Comparison of ENCODE assay signal across 9 mouse cellular contexts in genomic region chr4:149711955-149712354, GRCm38 (mm10). TPM values are rescaled to one million over a fixed set of nuclear protein-coding genes. Genes with fewer than 3 reads are reported as not detected.
DNase-seq lines count a peak whose midpoint lies in the region; ATAC-seq and TF ChIP-seq lines count a peak whose summit lies in the region.
"Had no signal": no experiment of that assay in that cellular context is flagged by ENCODE, and none has a peak within 500 bp of the region (broad histone marks: within the 10 kb centered on the region; RNA-seq: fewer than 3 reads in every experiment).

No protein-coding gene starts in this region.

- ATAC-seq in forebrain, embryonic 12.5 days (ENCODE audit: low FRiP score), result no peak
- 0 out of 2 replicates have a peak, but pooled peaks have one; percentile 8 for ATAC-seq in heart, embryonic 15.5 days (replicated peaks; ENCODE audit: insufficient number of reproducible peaks, insufficient read depth, low FRiP score, low read depth)
- ATAC-seq in liver, postnatal 0 days, result peak; percentile 57

- 22% methylated on average over 7 of the region's 7 CpGs for WGBS in forebrain, embryonic 10.5 days
- WGBS in forebrain, embryonic 12.5 days, result 20% methylated on average over 7 of the region's 7 CpGs
- 29% methylated on average over 7 of the region's 7 CpGs for WGBS in heart, embryonic 15.5 days
- 29% methylated on average over 7 of the region's 7 CpGs for WGBS in liver, postnatal 0 days (ENCODE audit: insufficient replicate concordance)

- peak; percentile 70 for DNase-seq in forebrain, embryonic 10.5 days (ENCODE audit: extremely low spot score, low spot score)
- DNase-seq in ovary, postnatal 14 days (ENCODE audit: low spot score), result peak; percentile 29
- no peak for DNase-seq in ovary, postnatal 10 days (ENCODE audit: low spot score)
- peak; percentile 69 for DNase-seq in liver, postnatal 0 days
- peak; percentile 80 for DNase-seq in retina, postnatal 1 day
- no peak for DNase-seq in T-cell, adult 2 months (ENCODE audit: low spot score)

- H3K36me3 ChIP-seq in forebrain, embryonic 10.5 days (replicated peaks), result peaks cover 26% of the 10 kb centered on the region
- peaks cover 25% of the 10 kb centered on the region for H3K36me3 ChIP-seq in forebrain, embryonic 12.5 days (replicated peaks)
- peaks cover 20% of the 10 kb centered on the region; the same call in 1 of the 2 replicates for H3K36me3 ChIP-seq in heart, embryonic 15.5 days
- peaks cover 8% of the 10 kb centered on the region for H3K36me3 ChIP-seq in liver, postnatal 0 days (replicated peaks; ENCODE audit: insufficient read depth, low read length)

- no peak overlapping the region for H3K4me2 ChIP-seq in forebrain, embryonic 12.5 days
- no peak overlapping the region for H3K4me2 ChIP-seq in heart, embryonic 15.5 days
- no peak overlapping the region for H3K4me2 ChIP-seq in liver, postnatal 0 days (ENCODE audit: low read depth, low read length)
- H3K4me2 ChIP-seq: embryonic facial prominence, embryonic 13.5 days had no signal

- no peak overlapping the region for H3K4me3 ChIP-seq in forebrain, embryonic 10.5 days
- H3K4me3 ChIP-seq in forebrain, embryonic 12.5 days (replicated peaks), result no peak overlapping the region
- no peak overlapping the region for H3K4me3 ChIP-seq in heart, embryonic 15.5 days
- H3K4me3 ChIP-seq in liver, postnatal 0 days (ENCODE audit: low read depth, low read length), result no peak overlapping the region
- H3K4me3 ChIP-seq: embryonic facial prominence, embryonic 13.5 days had no signal

- TF ChIP-seq CTCF in liver, postnatal 0 days (IDR thresholded peaks at IDR 0.05; ENCODE audit: low read depth), result peak; percentile 78

- no peak for TF ChIP-seq EP300 in liver, postnatal 0 days (IDR thresholded peaks at IDR 0.05; ENCODE audit: low read depth)

- no peaks in the 10 kb centered on the region for H3K27me3 ChIP-seq in forebrain, embryonic 10.5 days (ENCODE audit: poor library complexity, severe bottlenecking)
- H3K27me3 ChIP-seq in forebrain, embryonic 12.5 days, result no peaks in the 10 kb centered on the region
- H3K27me3 ChIP-seq in heart, embryonic 15.5 days, result no peaks in the 10 kb centered on the region
- no peaks in the 10 kb centered on the region for H3K27me3 ChIP-seq in liver, postnatal 0 days (ENCODE audit: insufficient read depth, low read length)
- H3K27me3 ChIP-seq: embryonic facial prominence, embryonic 13.5 days had no signal

- no peaks in the 10 kb centered on the region for H3K9me3 ChIP-seq in forebrain, embryonic 10.5 days
- H3K9me3 ChIP-seq in forebrain, embryonic 12.5 days, result no peaks in the 10 kb centered on the region
- no peaks in the 10 kb centered on the region for H3K9me3 ChIP-seq in heart, embryonic 15.5 days (replicated peaks)
- H3K9me3 ChIP-seq in liver, postnatal 0 days (ENCODE audit: low read length), result no peaks in the 10 kb centered on the region
- H3K9me3 ChIP-seq: embryonic facial prominence, embryonic 13.5 days had no signal

- H3K4me1 ChIP-seq in forebrain, embryonic 10.5 days, result peaks cover 18% of the 10 kb centered on the region
- peaks cover 6% of the 10 kb centered on the region for H3K4me1 ChIP-seq in forebrain, embryonic 12.5 days
- H3K4me1 ChIP-seq in heart, embryonic 15.5 days (replicated peaks), result no peaks in the 10 kb centered on the region; the same call in 1 of the 2 replicates
- H3K4me1 ChIP-seq in liver, postnatal 0 days (ENCODE audit: insufficient read depth), result no peaks in the 10 kb centered on the region

- no peak overlapping the region for H3K9ac ChIP-seq in forebrain, embryonic 12.5 days
- H3K9ac ChIP-seq in heart, embryonic 15.5 days, result no peak overlapping the region
- no peak overlapping the region for H3K9ac ChIP-seq in liver, postnatal 0 days (replicated peaks)
- H3K9ac ChIP-seq: embryonic facial prominence, embryonic 13.5 days had no signal

- peak overlapping the region; percentile 60; the same call in 1 of the 2 replicates for H3K27ac ChIP-seq in forebrain, embryonic 10.5 days
- no peak overlapping the region for H3K27ac ChIP-seq in forebrain, embryonic 12.5 days
- no peak overlapping the region for H3K27ac ChIP-seq in heart, embryonic 15.5 days
- no peak overlapping the region for H3K27ac ChIP-seq in liver, postnatal 0 days (ENCODE audit: low read depth)
- H3K27ac ChIP-seq: embryonic facial prominence, embryonic 13.5 days had no signal

RNA-seq across cellular contexts. Expression of gene Pik3cd, which starts 9.6 kb away (rescaled TPM):
- 4.3 and 4.6 TPM in 2 replicates for polyA plus RNA-seq in forebrain, embryonic 10.5 days (2016; fragmentation: Nextera tagmentation; extraction: Ambion mirVana)
- polyA plus RNA-seq in forebrain, embryonic 12.5 days (2016; fragmentation: Nextera tagmentation; extraction: Ambion mirVana), result 9.4 and 10.4 TPM in 2 replicates
- 3.1 and 8.4 TPM in 2 replicates for polyA plus RNA-seq in heart, embryonic 15.5 days (2015; fragmentation: Nextera tagmentation; extraction: Ambion mirVana)
- polyA plus RNA-seq in liver, postnatal 0 days (2015; fragmentation: Nextera tagmentation; extraction: Ambion mirVana), result 4.9 and 7.8 TPM in 2 replicates

RNA-seq across cellular contexts. Expression of gene Tmem201, which starts 25.9 kb away (rescaled TPM):
- 38.7 and 42.7 TPM in 2 replicates for polyA plus RNA-seq in forebrain, embryonic 10.5 days (2016; fragmentation: Nextera tagmentation; extraction: Ambion mirVana)
- 39.4 and 41.0 TPM in 2 replicates for polyA plus RNA-seq in forebrain, embryonic 12.5 days (2016; fragmentation: Nextera tagmentation; extraction: Ambion mirVana)
- 42.5 and 46.6 TPM in 2 replicates for polyA plus RNA-seq in heart, embryonic 15.5 days (2015; fragmentation: Nextera tagmentation; extraction: Ambion mirVana)
- polyA plus RNA-seq in liver, postnatal 0 days (2015; fragmentation: Nextera tagmentation; extraction: Ambion mirVana), result 5.1 and 5.8 TPM in 2 replicates

Comparison
In these comparisons a context has a peak if more than half of its experiments do, and no peak if none do; other contexts are left out.
1. DNase-seq: peak in forebrain, embryonic 10.5 days (single experiment), ovary, postnatal 14 days (single experiment), liver, postnatal 0 days (single experiment) and retina, postnatal 1 day (single experiment); none in ovary, postnatal 10 days (single experiment) and T-cell, adult 2 months (single experiment).